Mouse (Mus musculus) small intestine, adult 2 months (tissue): ENCODE measurements around the gene Akr1c19. TPM values are rescaled to one million over a fixed set of nuclear protein-coding genes. Genes with fewer than 3 reads are reported as not detected.
"Not testable (repeated sequence)": the region's sequence is repeated elsewhere in the genome, so short reads cannot be mapped to it uniquely, and the experiment has no call there.

Experiments
- H3K27ac ChIP-seq: fragments of 200-500 bp; 2 replicates; pipeline ENCODE4 v1.5.1; 2012; ENCODE audit warnings: low read depth, low read length, control low read depth, inconsistent platforms; ENCODE audit not compliant: insufficient read depth
- H3K27me3 ChIP-seq: fragments of 200-500 bp; 2 replicates; pipeline ENCODE4 v1.6.1; 2012; ENCODE audit warnings: mild to moderate bottlenecking, moderate library complexity, low read length, inconsistent platforms; ENCODE audit not compliant: control insufficient read depth, insufficient read depth
- H3K36me3 ChIP-seq: fragments of 200-500 bp; 2 replicates; pipeline ENCODE4 v1.6.1; 2012; ENCODE audit warnings: mild to moderate bottlenecking, low read length, control low read depth, inconsistent platforms; ENCODE audit not compliant: control insufficient read depth, insufficient read depth
- H3K4me1 ChIP-seq: fragments of 200-500 bp; 2 replicates; pipeline ENCODE4 v1.6.1; 2012; ENCODE audit warnings: low read length, inconsistent platforms, mixed read lengths; ENCODE audit not compliant: control insufficient read depth, insufficient read depth, insufficient read length
- H3K4me3 ChIP-seq: fragments of 200-500 bp; 2 replicates; pipeline ENCODE4 v1.5.1; 2012; ENCODE audit warnings: low read depth, mild to moderate bottlenecking, control low read depth, inconsistent platforms, low read length, moderate library complexity
- CTCF ChIP-seq: fragments of 200-500 bp; IDR thresholded peaks from 2 replicates; pipeline ENCODE4 v1.5.1; 2012; ENCODE audit warnings: low read depth, mild to moderate bottlenecking, control low read depth, inconsistent platforms, low read length, moderate library complexity, mixed read lengths; ENCODE audit not compliant: insufficient replicate concordance, insufficient read length; ENCODE audit errors: extremely low read depth
- POLR2A ChIP-seq: fragments of 200-500 bp; IDR thresholded peaks from 2 replicates; pipeline ENCODE4 v1.6.1; 2012; ENCODE audit warnings: low read depth, mild to moderate bottlenecking, control low read depth, inconsistent platforms, low read length, moderate library complexity
- WGBS: fragments of 180-500 bp; shearing (Covaris S2); methylation state at CpG from one replicate; pipeline ENCODE4 v1.1.7; 2018; 5-methylcytosine and 5-hydroxymethylcytosine counted together
- polyA plus RNA-seq: library from polyadenylated mRNA; depleted of rRNA; stranded (reverse); fragments of >200 nt; gene quantifications from 2 replicates; pipeline ENCODE4 v1.2.3, GENCODE M21; 2012

The Akr1c19 gene
- polyA plus RNA-seq, 1 experiment, result 2.0 TPM

- H3K27ac ChIP-seq, result no peak overlapping the region
- H3K4me3 ChIP-seq, result no peak overlapping the region
- WGBS, result 12% methylated on average over 1 of the region's 1 CpGs
- H3K36me3 ChIP-seq, result peaks cover 10% of the 10 kb centered on the region; the same call in 1 of the 2 replicates
- H3K27me3 ChIP-seq, result no peaks in the 10 kb centered on the region
- TF ChIP-seq POLR2A, result no peak
- TF ChIP-seq CTCF, result no peak
- peaks cover 6% of the 10 kb centered on the region; the same call in 1 of the 2 replicates for H3K4me1 ChIP-seq
Observed at GRCm38 (mm10) chr13:4206147-4206903, 22.2 kb upstream of the Akr1c19 start.

- Histone ChIP-seq H3K27ac (no peak overlapping the region), H3K36me3 (no peaks in the 10 kb centered on the region), H3K4me3 (no peak overlapping the region), H3K27me3 (no peaks in the 10 kb centered on the region), H3K4me1 (peaks cover 6% of the 10 kb centered on the region; the same call in 1 of the 2 replicates)
- 91% methylated on average over 20 of the region's 20 CpGs for WGBS
- no peak for TF ChIP-seq POLR2A
- no peak for TF ChIP-seq CTCF
Observed at GRCm38 (mm10) chr13:4211560-4212299, 16.8 kb upstream of the Akr1c19 start.

GRCm38 (mm10) chr13:4212309-4212708 lies 16.2 kb upstream of the Akr1c19 start:
- TF ChIP-seq POLR2A (no peak), CTCF (no peak)
- Histone ChIP-seq H3K36me3 (no peaks in the 10 kb centered on the region), H3K27me3 (no peaks in the 10 kb centered on the region), H3K4me3 (no peak overlapping the region), H3K27ac (no peak overlapping the region), H3K4me1 (peaks cover 6% of the 10 kb centered on the region; the same call in 1 of the 2 replicates)
- WGBS, result 80% methylated on average over 3 of the region's 3 CpGs

- H3K27me3 ChIP-seq, H3K4me3 ChIP-seq, H3K4me1 ChIP-seq, H3K27ac ChIP-seq, H3K36me3 ChIP-seq: not testable (repeated sequence)
- WGBS, result 89% methylated on average over 1 of the region's 1 CpGs
Observed at GRCm38 (mm10) chr13:4215496-4215895, 13.0 kb upstream of the Akr1c19 start.

- Histone ChIP-seq H3K4me1 (peaks cover 9% of the 10 kb centered on the region; the same call in 1 of the 2 replicates), H3K27me3 (no peaks in the 10 kb centered on the region), H3K4me3 (no peak overlapping the region), H3K36me3 (peaks cover 2% of the 10 kb centered on the region; the same call in 1 of the 2 replicates), H3K27ac (no peak overlapping the region)
- TF ChIP-seq CTCF, result no peak
- no peak for TF ChIP-seq POLR2A
- 79% methylated on average over 8 of the region's 8 CpGs for WGBS
Observed at GRCm38 (mm10) chr13:4230841-4231623, 2.5 kb downstream of the Akr1c19 start.

GRCm38 (mm10) chr13:4233135-4233534 lies 4.6 kb downstream of the Akr1c19 start:
- peak overlapping the region; percentile 49; the same call in 1 of the 2 replicates for H3K27ac ChIP-seq
- WGBS, result 29% methylated on average over 1 of the region's 1 CpGs
- TF ChIP-seq CTCF, result no peak
- no peak for TF ChIP-seq POLR2A
- H3K36me3 ChIP-seq, result peaks cover 6% of the 10 kb centered on the region
- H3K27me3 ChIP-seq, result no peaks in the 10 kb centered on the region
- H3K4me3 ChIP-seq, result no peak overlapping the region
- H3K4me1 ChIP-seq, result peaks cover 9% of the 10 kb centered on the region; the same call in 1 of the 2 replicates

GRCm38 (mm10) chr13:4233536-4234172 lies 5.2 kb downstream of the Akr1c19 start:
- Histone ChIP-seq H3K4me1 (peaks cover 9% of the 10 kb centered on the region; the same call in 1 of the 2 replicates), H3K4me3 (peak overlapping the region; percentile 56), H3K27me3 (no peaks in the 10 kb centered on the region), H3K36me3 (peaks cover 10% of the 10 kb centered on the region), H3K27ac (peak overlapping the region; percentile 90)
- TF ChIP-seq CTCF (no peak), POLR2A (no peak)
- 28% methylated on average over 3 of the region's 3 CpGs for WGBS
